Mouse (Mus musculus): Measurements from ENCODE around the gene Xrra1.
"Not testable (repeated sequence)": the region's sequence is repeated elsewhere in the genome, so short reads cannot be mapped to it uniquely, and the experiment has no call there.

The Xrra1 gene

DNA sequence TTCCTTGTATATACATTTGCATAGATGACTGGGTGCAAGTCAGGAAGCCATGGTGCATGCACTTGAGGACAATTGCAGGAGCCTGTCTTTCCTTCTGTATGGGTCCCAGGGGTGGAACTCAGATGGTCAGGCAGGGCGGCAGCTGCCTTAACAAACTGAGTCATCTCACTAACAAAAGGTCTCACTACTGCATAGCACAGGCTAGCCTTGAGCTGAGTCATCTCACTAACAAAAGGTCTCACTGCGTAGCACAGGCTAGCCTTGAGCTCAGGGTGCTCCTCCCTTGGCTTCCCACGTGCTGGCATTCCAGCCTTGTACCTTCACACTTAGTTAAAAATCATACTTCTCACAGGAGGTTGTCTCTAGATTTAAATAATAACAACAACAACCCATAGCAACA is 87.0 kb downstream of the Xrra1 start:
- no peak for DNase-seq (ENCODE audit: extremely low spot score, low read depth, low spot score)

DNA sequence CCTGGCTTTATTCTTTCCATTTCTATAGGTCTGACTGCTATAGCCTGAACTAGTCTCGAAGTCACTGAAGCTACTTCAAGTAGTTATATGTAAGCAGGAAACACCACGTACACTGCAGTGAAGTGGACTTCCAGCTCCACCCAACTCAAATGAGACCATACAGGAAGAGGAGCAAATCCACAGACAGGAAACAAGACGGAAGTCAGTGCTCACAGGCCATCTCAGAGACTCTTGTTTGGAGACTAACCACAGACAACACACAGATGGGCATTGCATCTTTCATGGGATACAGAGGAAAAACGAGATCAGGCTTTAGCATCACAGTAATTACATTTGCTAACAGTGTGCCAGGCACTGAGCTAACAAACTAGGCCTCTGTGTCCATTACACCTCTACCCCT is 87.4 kb downstream of the Xrra1 start:
- no peak for DNase-seq (ENCODE audit: extremely low spot score, low read depth, low spot score)

DNA sequence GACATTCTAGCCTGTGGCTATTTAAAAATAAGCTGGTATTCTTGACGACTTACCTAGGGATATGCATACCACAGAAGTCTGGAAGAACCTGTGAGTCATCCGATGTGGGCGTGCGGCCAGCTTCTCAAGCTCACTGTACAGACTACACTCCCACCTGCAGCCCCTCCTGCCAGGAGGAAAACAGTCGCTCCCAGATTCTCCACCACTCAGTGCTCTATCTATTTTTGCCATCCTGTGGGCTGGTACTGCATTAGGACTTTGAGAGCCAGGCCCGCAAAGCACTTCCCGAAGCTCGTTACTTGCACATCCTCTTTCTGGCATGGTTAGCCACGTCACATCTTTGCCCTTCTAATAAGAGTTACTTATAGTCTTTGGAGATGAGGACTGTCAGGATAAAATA is 88.4 kb downstream of the Xrra1 start:
- no peak for DNase-seq (ENCODE audit: extremely low spot score, low read depth, low spot score)

DNA sequence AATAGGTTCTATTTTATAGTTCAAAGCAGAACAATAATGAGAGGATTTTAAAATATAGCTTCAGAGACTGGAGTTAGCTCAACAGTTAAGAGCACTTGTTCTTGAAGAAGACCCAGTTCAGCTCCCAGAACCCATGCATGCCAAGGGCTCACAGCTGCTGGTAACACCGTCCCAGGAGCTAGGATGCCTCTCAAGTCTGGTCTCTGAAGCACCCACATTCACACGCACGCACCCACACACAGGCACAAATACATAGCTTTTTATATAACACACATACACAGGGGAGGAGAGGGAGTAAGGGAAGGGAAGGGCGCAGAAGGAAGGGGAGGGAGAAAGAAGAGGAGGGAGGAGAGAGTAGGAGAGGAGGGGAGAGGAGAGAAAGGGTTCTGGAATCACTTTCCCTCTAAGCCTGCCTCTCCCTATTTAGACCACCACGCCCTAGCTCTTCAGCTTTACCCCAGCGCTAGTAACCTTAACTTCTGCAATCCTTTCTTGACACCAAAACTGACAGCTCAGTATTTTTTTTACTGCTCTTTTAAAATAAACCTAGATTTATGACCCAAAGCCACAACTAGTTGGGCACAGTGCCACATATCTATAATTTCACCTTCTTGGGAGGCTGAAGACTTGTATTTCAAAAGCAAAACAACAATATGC is 94.7 kb downstream of the Xrra1 start:
- DNase-seq (ENCODE audit: extremely low spot score, low read depth, low spot score), result no peak

DNA sequence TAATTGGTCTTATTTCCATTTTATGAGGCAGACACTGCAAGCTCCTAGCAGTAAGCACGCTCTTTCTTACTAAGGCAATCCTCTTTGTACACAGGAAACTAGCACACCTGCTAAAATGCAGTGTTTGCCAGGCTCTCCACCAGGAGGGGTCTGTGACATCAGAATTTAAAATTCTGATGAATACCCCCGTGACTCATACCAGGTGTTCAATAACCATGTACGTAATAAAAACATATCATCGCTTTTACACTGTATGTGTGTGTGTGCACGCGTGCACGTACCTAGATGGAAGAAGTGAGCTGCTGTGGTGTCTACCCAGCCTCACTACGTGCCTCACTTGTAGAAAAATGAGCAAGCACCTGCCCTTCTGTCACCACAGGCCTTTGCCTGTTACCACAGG is 95.3 kb downstream of the Xrra1 start:
- DNase-seq (ENCODE audit: extremely low spot score, low read depth, low spot score), result no peak

DNA sequence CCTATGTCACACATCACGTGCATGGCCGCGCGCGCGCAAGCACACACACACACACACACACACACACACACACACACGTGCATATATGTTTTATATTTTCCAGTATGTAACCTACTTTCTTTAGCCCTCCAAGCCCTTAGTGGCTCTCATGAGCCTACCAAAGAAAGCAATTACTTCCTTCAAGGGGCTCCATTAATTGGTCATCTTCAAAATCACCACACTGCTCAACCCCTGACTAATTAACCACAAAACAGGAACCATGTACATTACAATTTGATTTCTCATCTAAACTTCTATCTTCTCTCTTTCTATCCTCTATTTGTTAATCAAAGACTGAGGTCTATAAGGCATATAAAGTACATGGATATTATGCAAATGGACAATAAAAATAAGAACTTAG is 97.2 kb downstream of the Xrra1 start:
- no peak for DNase-seq (ENCODE audit: extremely low spot score, low read depth, low spot score)

DNA sequence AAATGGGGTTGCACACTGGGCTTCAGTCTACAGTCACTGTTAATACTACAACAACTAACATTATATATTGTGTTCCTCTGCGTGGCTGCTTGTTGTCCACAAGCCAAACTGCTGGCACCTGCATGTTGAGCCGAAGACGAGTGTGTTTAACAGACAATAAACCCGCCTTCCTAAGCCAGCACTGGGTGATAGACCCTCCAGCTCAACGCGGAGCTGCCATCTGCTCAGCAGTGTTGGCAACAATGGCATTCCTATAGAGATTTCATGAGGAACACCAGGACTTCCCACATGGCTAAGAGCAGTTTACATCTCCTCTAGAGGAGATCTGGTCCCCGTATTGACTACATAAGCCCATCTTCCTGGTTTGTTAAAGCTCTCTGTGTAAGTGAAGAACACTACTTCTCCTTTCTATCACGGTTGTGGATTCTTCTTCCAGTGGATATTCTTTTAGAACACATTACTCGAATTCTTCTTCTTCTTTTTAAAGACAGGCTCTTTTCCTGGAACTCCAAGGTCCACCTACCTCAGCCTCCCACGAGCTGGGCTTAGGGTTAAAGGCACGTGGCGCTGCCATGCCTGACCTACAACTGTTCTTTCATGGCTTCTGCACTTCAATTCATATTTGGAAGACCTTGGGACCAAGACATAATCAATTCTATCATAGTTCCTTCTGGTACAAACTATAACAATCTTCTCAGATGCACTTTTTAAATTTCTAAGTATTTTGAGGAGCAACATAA is 98.5 kb downstream of the Xrra1 start:
- DNase-seq (ENCODE audit: extremely low spot score, low read depth, low spot score), result no peak

DNA sequence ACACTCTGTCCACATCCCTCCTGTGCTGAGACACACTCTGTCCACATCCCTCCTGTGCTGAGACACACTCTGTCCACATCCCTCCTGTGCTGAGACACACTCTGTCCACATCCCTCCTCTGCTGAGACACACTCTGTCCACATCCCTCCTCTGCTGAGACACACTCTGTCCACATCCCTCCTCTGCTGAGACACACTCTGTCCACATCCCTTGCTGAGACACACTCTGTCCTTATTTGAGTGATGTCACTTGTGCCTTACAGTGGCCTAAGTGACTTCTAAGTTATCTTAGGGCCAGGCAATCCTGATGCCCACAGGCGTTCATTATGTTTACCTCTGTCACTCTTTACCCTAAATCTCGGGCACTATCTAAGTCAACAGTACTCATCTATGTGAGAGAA is 101.7 kb downstream of the Xrra1 start:
- not testable (repeated sequence) for DNase-seq (ENCODE audit: extremely low spot score, low read depth, low spot score)

DNA sequence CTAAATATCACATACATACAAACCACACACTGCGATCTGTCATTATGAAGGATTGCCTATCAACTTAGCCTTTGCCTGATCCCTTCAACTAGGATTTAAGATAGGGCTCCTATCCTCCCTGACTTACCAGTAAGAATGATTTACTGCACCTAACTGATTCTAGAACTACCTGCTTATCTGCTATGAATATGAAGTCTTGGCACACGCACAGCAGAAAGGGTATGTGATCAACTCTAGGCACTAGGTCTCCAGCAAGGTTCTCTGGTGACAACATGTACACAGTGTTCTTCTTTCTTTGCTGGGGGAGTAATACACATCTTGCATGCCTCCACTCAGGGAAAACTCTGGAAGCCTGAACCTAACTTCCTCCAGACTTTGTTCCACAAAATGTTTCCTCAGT is 102.6 kb downstream of the Xrra1 start:
- DNase-seq (ENCODE audit: extremely low spot score, low read depth, low spot score), result no peak

DNA sequence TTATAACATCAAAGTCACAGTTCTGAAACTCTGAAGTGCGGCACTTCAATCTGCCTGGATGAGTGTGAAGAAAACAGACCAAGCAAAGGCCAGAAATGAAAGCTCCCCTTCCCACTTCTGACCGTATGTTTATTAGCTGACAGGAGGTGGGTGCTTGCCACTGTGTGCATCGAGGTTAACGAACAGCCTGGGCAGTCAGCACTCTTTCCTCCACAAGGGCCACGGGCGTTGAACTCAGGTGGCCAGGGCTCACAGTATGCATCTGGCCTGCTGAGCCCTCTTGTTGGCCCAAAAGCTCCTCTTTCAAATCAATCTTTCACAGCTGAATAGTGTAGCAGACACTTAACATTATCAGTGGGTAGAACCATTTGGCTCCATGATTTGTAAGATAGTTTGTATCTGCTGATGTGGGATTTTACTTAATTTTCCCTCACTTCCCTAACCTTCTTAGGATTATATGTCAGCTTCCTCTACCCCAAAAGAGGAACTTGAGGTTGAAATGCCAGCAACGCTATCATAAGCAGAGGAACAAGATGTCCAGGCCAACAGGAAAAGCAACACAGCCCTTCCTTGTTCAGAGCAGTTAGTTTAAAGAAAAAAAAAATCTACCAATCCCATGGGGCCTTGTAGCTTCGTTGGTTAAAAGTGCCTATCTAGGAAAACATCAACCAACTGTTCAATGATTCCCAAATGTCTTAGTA is 103.8 kb downstream of the Xrra1 start:
- no peak for DNase-seq (ENCODE audit: extremely low spot score, low read depth, low spot score)

DNA sequence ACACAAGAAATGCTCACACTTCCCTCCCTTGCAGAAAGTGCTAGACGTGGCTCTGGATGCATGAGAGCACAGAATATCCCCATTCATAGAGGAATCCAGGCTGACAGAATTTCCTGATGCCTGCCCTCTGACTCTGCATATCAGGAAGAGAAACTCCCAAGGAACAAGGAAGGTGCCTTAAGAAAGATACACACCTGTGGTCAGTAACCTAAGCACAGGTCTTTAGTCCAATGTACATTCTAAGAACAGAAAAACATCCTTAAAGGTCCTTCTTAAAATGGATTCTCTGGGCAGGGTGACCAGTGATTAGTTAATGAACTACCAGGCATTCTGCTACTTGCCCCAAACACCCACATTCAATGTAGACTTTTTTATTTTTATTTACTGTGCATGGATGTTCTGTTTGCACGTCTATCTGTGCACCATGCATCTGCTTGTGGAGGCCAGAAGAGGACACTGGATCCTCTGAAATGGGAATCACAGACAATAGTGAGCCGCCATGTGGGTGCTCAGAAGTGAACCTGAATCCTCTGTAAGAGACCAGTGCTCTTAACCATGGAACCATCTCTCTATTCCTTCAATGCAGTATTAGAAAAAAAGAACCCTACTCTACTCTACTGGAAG is 104.4 kb downstream of the Xrra1 start:
- no peak for DNase-seq (ENCODE audit: extremely low spot score, low read depth, low spot score)

DNA sequence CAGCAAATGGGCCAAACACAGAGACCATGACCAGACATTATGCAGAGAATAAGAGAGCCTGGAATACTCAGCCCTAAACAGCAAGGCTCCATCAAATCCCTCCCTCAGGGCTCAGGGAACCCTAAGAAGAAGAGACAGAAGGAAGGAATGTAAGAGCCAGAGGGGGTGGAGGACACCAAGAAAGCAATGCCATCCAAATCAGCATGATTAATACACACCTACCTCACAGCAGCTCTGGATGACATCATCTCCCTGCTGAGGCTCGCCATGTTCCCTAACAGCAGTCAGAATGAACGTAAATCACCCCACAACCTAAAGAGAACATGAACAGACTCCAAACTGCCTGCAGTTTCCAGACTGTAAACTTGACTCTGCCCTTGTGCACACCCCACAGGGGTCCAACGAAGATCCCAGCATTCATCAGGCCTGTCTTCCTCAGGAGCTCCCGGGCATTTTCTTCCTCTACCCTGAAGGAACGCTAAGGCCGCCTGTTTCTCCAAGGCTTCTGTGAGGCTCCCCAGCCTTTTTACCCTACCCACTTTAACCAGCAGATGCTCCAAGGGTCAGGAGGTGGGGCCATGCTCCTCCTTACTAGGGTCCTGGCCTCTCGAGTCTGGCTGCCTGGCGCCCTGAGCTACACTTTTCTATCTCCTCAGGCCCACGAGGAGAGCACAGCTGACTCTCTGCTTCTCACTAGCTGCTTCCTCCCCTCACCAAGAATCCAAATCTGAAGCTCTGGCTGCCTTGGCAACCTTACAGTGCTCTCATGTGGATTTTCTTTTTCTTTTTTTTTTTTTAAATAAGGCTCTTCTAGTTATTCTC is 106.3 kb downstream of the Xrra1 start:
- DNase-seq (ENCODE audit: extremely low spot score, low read depth, low spot score), result no peak

DNA sequence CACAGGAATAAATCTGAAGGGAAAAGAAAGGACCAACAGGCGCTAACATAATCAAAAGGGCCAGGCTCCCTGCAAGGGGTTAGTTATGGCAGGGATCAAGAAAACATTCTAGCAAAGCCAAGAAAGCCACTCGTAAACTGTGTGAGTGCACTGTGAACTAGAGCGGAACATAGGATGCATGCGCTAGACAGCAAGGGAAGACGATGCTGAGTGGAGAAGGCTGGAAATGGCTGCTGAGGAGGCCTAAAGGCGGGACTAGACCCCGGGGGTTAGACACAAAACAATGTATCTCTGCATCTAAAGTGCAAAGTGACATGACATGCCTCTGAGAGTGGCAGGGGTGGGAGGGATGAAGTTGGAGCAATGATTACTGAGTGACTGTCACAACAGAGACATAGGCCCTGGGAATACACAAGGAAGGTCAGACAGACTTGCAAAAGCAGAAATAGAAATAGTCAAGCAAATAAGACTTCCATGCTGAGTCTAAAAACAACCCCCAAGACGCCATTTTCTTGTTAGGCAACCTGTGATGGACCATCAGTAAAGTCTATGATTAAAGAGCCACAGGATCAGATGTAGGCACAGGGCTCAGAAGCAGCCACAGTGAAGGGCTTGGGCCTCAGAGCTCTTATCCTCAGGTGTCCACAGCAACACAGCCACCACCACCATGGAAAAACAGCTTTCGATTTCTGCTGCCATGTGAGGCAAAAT is 107.2 kb downstream of the Xrra1 start:
- DNase-seq (ENCODE audit: extremely low spot score, low read depth, low spot score), result no peak
